Comparison of ENCODE assay signal across 9 mouse cellular contexts in genomic region chr11:47987893-47988267, GRCm38 (mm10). TPM values are rescaled to one million over a fixed set of nuclear protein-coding genes. Genes with fewer than 3 reads are reported as not detected.
A peak's percentile ranks its signal among the peaks of the same experiment; 100 is the strongest.
DNase-seq lines count a peak whose midpoint lies in the region; ATAC-seq and TF ChIP-seq lines count a peak whose summit lies in the region.
"Had no signal": no experiment of that assay in that cellular context is flagged by ENCODE, and none has a peak within 500 bp of the region (broad histone marks: within the 10 kb centered on the region; RNA-seq: fewer than 3 reads in every experiment).

No protein-coding gene starts in this region.

- peak overlapping the region; percentile 95 for H3K4me2 ChIP-seq in limb, embryonic 14.5 days (replicated peaks; ENCODE audit: low read depth, low read length, severe bottlenecking)

- H3K4me3 ChIP-seq in heart, embryonic 10.5 days, result peak overlapping the region; percentile 81
- H3K4me3 ChIP-seq in testis, adult 2 months (ENCODE audit: control insufficient read depth, low read depth, low read length), result peak overlapping the region; percentile 63
- H3K4me3 ChIP-seq in limb, embryonic 14.5 days (replicated peaks; ENCODE audit: low read length), result peak overlapping the region; percentile 64

- TF ChIP-seq CTCF in testis, adult 2 months (IDR thresholded peaks at IDR 0.05; ENCODE audit: control insufficient read depth, insufficient read depth, insufficient replicate concordance, low read depth, low read length), result no peak

- peaks cover 8% of the 10 kb centered on the region; the same call in 1 of the 2 replicates for H3K4me1 ChIP-seq in heart, embryonic 10.5 days
- H3K4me1 ChIP-seq in testis, adult 2 months (ENCODE audit: control insufficient read depth, insufficient read depth, low read length), result peaks cover 14% of the 10 kb centered on the region
- H3K4me1 ChIP-seq in limb, embryonic 14.5 days (ENCODE audit: control insufficient read depth, insufficient read depth, low read length), result 0 out of 2 replicates have a peak, but pooled peaks cover 4% of the 10 kb centered on the region
- H3K4me1 ChIP-seq: liver, embryonic 15.5 days had no signal

- no peaks in the 10 kb centered on the region for H3K36me3 ChIP-seq in heart, embryonic 10.5 days
- no peaks in the 10 kb centered on the region for H3K36me3 ChIP-seq in testis, adult 2 months (ENCODE audit: control insufficient read depth, insufficient read depth, low read length)
- H3K36me3 ChIP-seq in limb, embryonic 14.5 days (ENCODE audit: control insufficient read depth, insufficient read depth, low read length), result no peaks in the 10 kb centered on the region
- H3K36me3 ChIP-seq: liver, embryonic 15.5 days had no signal

- no peak overlapping the region for H3K27ac ChIP-seq in heart, embryonic 10.5 days
- no peak overlapping the region for H3K27ac ChIP-seq in testis, adult 2 months (ENCODE audit: control insufficient read depth, insufficient read depth, low read depth, low read length)
- H3K27ac ChIP-seq in limb, embryonic 14.5 days (replicated peaks; ENCODE audit: low read depth, low read length), result no peak overlapping the region
- H3K27ac ChIP-seq: liver, embryonic 15.5 days had no signal

- H3K27me3 ChIP-seq in heart, embryonic 10.5 days (ENCODE audit: insufficient read depth, poor library complexity, severe bottlenecking), result peaks cover 49% of the 10 kb centered on the region
- no peaks in the 10 kb centered on the region for H3K27me3 ChIP-seq in testis, adult 2 months (ENCODE audit: control insufficient read depth, insufficient read depth, low read length)
- H3K27me3 ChIP-seq in limb, embryonic 14.5 days (ENCODE audit: control insufficient read depth, insufficient read depth, low read length), result peaks cover 29% of the 10 kb centered on the region

- no peak for ATAC-seq in limb, embryonic 14.5 days (ENCODE audit: low FRiP score, low read depth)

- 14% methylated on average over 12 of the region's 12 CpGs for WGBS in heart, embryonic 10.5 days
- 17% methylated on average over 12 of the region's 12 CpGs for WGBS in limb, embryonic 14.5 days

- DNase-seq in heart, embryonic 10.5 days (ENCODE audit: low spot score), result no peak
- DNase-seq in heart, adult 11 months, result no peak
- no peak for DNase-seq in testis, postnatal 10 days (ENCODE audit: low spot score)
- DNase-seq in limb, embryonic 14.5 days (ENCODE audit: low spot score), result no peak
- no peak for DNase-seq in thymus, postnatal 36 days
- no peak for DNase-seq in spleen, postnatal 10 days (ENCODE audit: low spot score in 2 of 2)
- DNase-seq in urinary bladder, postnatal 10 days (ENCODE audit: low spot score), result no peak

- TF ChIP-seq POLR2A in testis, adult 2 months (IDR thresholded peaks at IDR 0.05; ENCODE audit: control insufficient read depth, low read depth, low read length), result no peak
- TF ChIP-seq POLR2A in limb, embryonic 14.5 days (IDR thresholded peaks at IDR 0.05; ENCODE audit: borderline replicate concordance, extremely low read depth, insufficient read depth, insufficient read length), result no peak

- H3K9me3 ChIP-seq in heart, embryonic 10.5 days, result no peaks in the 10 kb centered on the region
- H3K9me3 ChIP-seq in limb, embryonic 14.5 days (ENCODE audit: control insufficient read depth, low read length), result no peaks in the 10 kb centered on the region
- H3K9me3 ChIP-seq: liver, embryonic 15.5 days had no signal

- peak overlapping the region; percentile 66 for H3K9ac ChIP-seq in limb, embryonic 14.5 days (ENCODE audit: low read depth, low read length, severe bottlenecking)
- H3K9ac ChIP-seq: liver, embryonic 15.5 days had no signal

RNA-seq across cellular contexts. Expression of gene Sgcd, which starts 0.9 kb away (rescaled TPM):
- 4.7 and 5.9 TPM in 2 replicates for polyA plus RNA-seq in heart, embryonic 10.5 days (2016; fragmentation: Nextera tagmentation; extraction: Ambion mirVana)
- 0.07 and 0.24 TPM in 2 replicates for polyA plus RNA-seq in testis, adult 2 months (2012; rRNA removed)
- 8.4 and 9.4 TPM in 2 replicates for polyA plus RNA-seq in limb, embryonic 14.5 days (2012; rRNA removed)
- polyA plus RNA-seq in limb, embryonic 14.5 days (2014; fragmentation: Nextera tagmentation; extraction: Ambion mirVana), result 13.0 and 14.3 TPM in 2 replicates
